ENCODE assay signal across 9 mouse cellular contexts in genomic region chr12:7816616-7817015, GRCm38 (mm10).
A peak's percentile ranks its signal among the peaks of the same experiment; 100 is the strongest.
DNase-seq lines count a peak whose midpoint lies in the region; ATAC-seq and TF ChIP-seq lines count a peak whose summit lies in the region.
"Had no signal": no experiment of that assay in that cellular context is flagged by ENCODE, and none has a peak within 500 bp of the region (broad histone marks: within the 10 kb centered on the region; RNA-seq: fewer than 3 reads in every experiment).

No protein-coding gene starts in this region.

- no peaks in the 10 kb centered on the region for H3K4me1 ChIP-seq in limb, embryonic 14.5 days (ENCODE audit: control insufficient read depth, insufficient read depth, low read length)
- peaks cover 13% of the 10 kb centered on the region for H3K4me1 ChIP-seq in limb, embryonic 10.5 days
- 0 out of 2 replicates have a peak, but pooled peaks cover 2% of the 10 kb centered on the region for H3K4me1 ChIP-seq in intestine, embryonic 16.5 days (ENCODE audit: control insufficient read depth, insufficient read depth, low read length)
- no peaks in the 10 kb centered on the region for H3K4me1 ChIP-seq in midbrain, embryonic 13.5 days (replicated peaks)
- H3K4me1 ChIP-seq: neural tube, embryonic 12.5 days had no signal

- H3K4me3 ChIP-seq in limb, embryonic 14.5 days (replicated peaks; ENCODE audit: low read length), result no peak overlapping the region
- no peak overlapping the region for H3K4me3 ChIP-seq in limb, embryonic 10.5 days
- H3K4me3 ChIP-seq in intestine, embryonic 16.5 days (ENCODE audit: low read length), result no peak overlapping the region
- no peak overlapping the region for H3K4me3 ChIP-seq in midbrain, embryonic 13.5 days (replicated peaks)
- H3K4me3 ChIP-seq: neural tube, embryonic 12.5 days had no signal

- TF ChIP-seq POLR2A in limb, embryonic 14.5 days (IDR thresholded peaks at IDR 0.05; ENCODE audit: borderline replicate concordance, extremely low read depth, insufficient read depth, insufficient read length), result no peak

- intact Hi-C loops in heart, postnatal 36 days (cut with DNase I), result no loop called here
- intact Hi-C loops in left cerebral cortex, postnatal 10 days (cut with DNase I), result no loop called here

- no peak overlapping the region for H3K27ac ChIP-seq in limb, embryonic 14.5 days (replicated peaks; ENCODE audit: low read depth, low read length)
- H3K27ac ChIP-seq in limb, embryonic 10.5 days, result no peak overlapping the region
- no peak overlapping the region for H3K27ac ChIP-seq in intestine, embryonic 16.5 days (ENCODE audit: low read length)
- H3K27ac ChIP-seq in midbrain, embryonic 13.5 days, result no peak overlapping the region
- H3K27ac ChIP-seq: neural tube, embryonic 12.5 days had no signal

- no peak for ATAC-seq in limb, embryonic 14.5 days (ENCODE audit: low FRiP score, low read depth)
- ATAC-seq in intestine, embryonic 16.5 days, result no peak
- no peak for ATAC-seq in midbrain, embryonic 13.5 days

- DNase-seq in limb, embryonic 14.5 days (ENCODE audit: low spot score), result peak; percentile 21
- no peak for DNase-seq in limb, embryonic 10.5 days (ENCODE audit: low spot score)
- peak; percentile 15 to 29 for DNase-seq in heart, postnatal 36 days
- peak; percentile 40 to 43 for DNase-seq in left cerebral cortex, postnatal 10 days (ENCODE audit: extremely low spot score in 1 of 2, low spot score in 2 of 2)
- peak; percentile 3 for DNase-seq in skeletal muscle tissue, adult 2 months (ENCODE audit: low read depth, low spot score)
- no peak for DNase-seq in spleen, adult 12 weeks (ENCODE audit: low spot score)

- H3K9me3 ChIP-seq in limb, embryonic 14.5 days (ENCODE audit: control insufficient read depth, low read length), result no peaks in the 10 kb centered on the region
- no peaks in the 10 kb centered on the region for H3K9me3 ChIP-seq in limb, embryonic 10.5 days (replicated peaks)
- no peaks in the 10 kb centered on the region for H3K9me3 ChIP-seq in intestine, embryonic 16.5 days (ENCODE audit: control insufficient read depth, low read length)
- H3K9me3 ChIP-seq in midbrain, embryonic 13.5 days, result no peaks in the 10 kb centered on the region
- H3K9me3 ChIP-seq: neural tube, embryonic 12.5 days had no signal

- H3K9ac ChIP-seq in limb, embryonic 14.5 days (ENCODE audit: low read depth, low read length, severe bottlenecking), result no peak overlapping the region
- no peak overlapping the region for H3K9ac ChIP-seq in intestine, embryonic 16.5 days (ENCODE audit: low read depth, low read length)
- H3K9ac ChIP-seq in midbrain, embryonic 13.5 days (replicated peaks), result no peak overlapping the region
- H3K9ac ChIP-seq: neural tube, embryonic 12.5 days had no signal

- WGBS in limb, embryonic 14.5 days, result 61% methylated on average over 5 of the region's 5 CpGs
- 76% methylated on average over 5 of the region's 5 CpGs for WGBS in limb, embryonic 10.5 days
- WGBS in intestine, embryonic 16.5 days, result 62% methylated on average over 5 of the region's 5 CpGs
- WGBS in midbrain, embryonic 13.5 days, result 85% methylated on average over 5 of the region's 5 CpGs

- no peaks in the 10 kb centered on the region for H3K27me3 ChIP-seq in limb, embryonic 14.5 days (ENCODE audit: control insufficient read depth, insufficient read depth, low read length)
- no peaks in the 10 kb centered on the region for H3K27me3 ChIP-seq in limb, embryonic 10.5 days (ENCODE audit: low read depth, poor library complexity, severe bottlenecking)
- H3K27me3 ChIP-seq in intestine, embryonic 16.5 days (replicated peaks; ENCODE audit: control insufficient read depth, insufficient read depth, low read length), result no peaks in the 10 kb centered on the region
- H3K27me3 ChIP-seq in midbrain, embryonic 13.5 days, result no peaks in the 10 kb centered on the region
- H3K27me3 ChIP-seq: neural tube, embryonic 12.5 days had no signal

- H3K36me3 ChIP-seq in limb, embryonic 14.5 days (ENCODE audit: control insufficient read depth, insufficient read depth, low read length), result no peaks in the 10 kb centered on the region
- H3K36me3 ChIP-seq in limb, embryonic 10.5 days, result no peaks in the 10 kb centered on the region
- no peaks in the 10 kb centered on the region for H3K36me3 ChIP-seq in intestine, embryonic 16.5 days (ENCODE audit: control insufficient read depth, insufficient read depth, low read length)
- H3K36me3 ChIP-seq in midbrain, embryonic 13.5 days, result no peaks in the 10 kb centered on the region
- H3K36me3 ChIP-seq: neural tube, embryonic 12.5 days had no signal

- H3K4me2 ChIP-seq in limb, embryonic 14.5 days (replicated peaks; ENCODE audit: low read depth, low read length, severe bottlenecking), result no peak overlapping the region
- no peak overlapping the region for H3K4me2 ChIP-seq in intestine, embryonic 16.5 days (ENCODE audit: low read depth, low read length)
- H3K4me2 ChIP-seq in midbrain, embryonic 13.5 days (replicated peaks), result no peak overlapping the region
- H3K4me2 ChIP-seq: neural tube, embryonic 12.5 days had no signal

Comparison
In these comparisons a context has a peak if more than half of its experiments do, and no peak if none do; other contexts are left out.
1. DNase-seq: peak in limb, embryonic 14.5 days (single experiment), heart, postnatal 36 days (2 of 2), left cerebral cortex, postnatal 10 days (2 of 2) and skeletal muscle tissue, adult 2 months (single experiment); none in limb, embryonic 10.5 days (single experiment) and spleen, adult 12 weeks (single experiment).